Mouse (Mus musculus) heart, postnatal 14 days (tissue): ENCODE data around the gene Pax4. TPM values are rescaled to one million over a fixed set of nuclear protein-coding genes. Genes with fewer than 3 reads are reported as not detected.
A peak's percentile ranks its signal among the peaks of the same experiment; 100 is the strongest.

ENCODE experiments used
- DNase-seq, 2 experiments: peaks; one replicate each; pipeline ENCODE4 v3.0.0; 2021 to 2022
- intact Hi-C: fragments of 180-260 bp; cut with DNase I; formaldehyde crosslinking; loops from one replicate; pipeline ENCODE4 v1.15.1; 2025
- long read RNA-seq, 2 experiments: library from polyadenylated mRNA; stranded (forward); transcript quantifications; one replicate each; pipeline ENCODE4 v2.0.0; 2021
- total RNA-seq, 2 experiments: library from RNA; stranded (reverse); gene quantifications; 2 replicates each; pipeline ENCODE4 v1.2.3; 2021

The Pax4 gene
- not detected for total RNA-seq
- long read RNA-seq, experiment 1, result 0 reads
- long read RNA-seq, experiment 2, result 0 reads

GRCm38 (mm10) chr6:28449253-28449652, at the start of gene Pax4:
TSS of gene Pax4 (minus strand) at chr6:28449353.
- intact Hi-C loops, result no loop called here

DNA sequence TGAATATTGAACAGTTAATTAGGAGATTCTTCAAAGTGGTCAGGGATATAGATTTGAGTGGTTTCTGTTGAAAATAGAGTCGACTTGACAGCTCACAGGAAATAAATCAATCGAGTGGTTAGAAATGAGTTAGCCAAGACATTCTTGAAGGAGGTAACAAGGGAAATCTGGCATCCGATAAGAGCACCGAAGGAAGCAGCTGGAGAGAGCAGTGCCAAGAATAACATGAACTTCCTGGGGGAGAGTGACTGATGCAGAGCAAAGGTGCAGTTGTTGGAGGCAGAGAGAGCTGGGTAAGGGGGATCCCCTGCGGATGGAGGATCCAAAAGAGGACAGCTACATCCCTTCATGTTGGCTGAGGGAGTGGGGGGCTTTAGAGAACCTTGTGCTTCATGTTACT, 48.7 kb upstream of the Pax4 start:
- peak in 1 of 2 experiments; percentile 39 for DNase-seq
- intact Hi-C loops, result no loop called here

More at GRCm38 (mm10) chr6:28449253-28449652, at the start of gene Pax4:
- no peak for DNase-seq

- intact Hi-C loops, result no loop called here
- no peak for DNase-seq
These were observed 42.0 kb upstream of the Pax4 start for GRCm38 (mm10) chr6:28491198-28491597.

DNA sequence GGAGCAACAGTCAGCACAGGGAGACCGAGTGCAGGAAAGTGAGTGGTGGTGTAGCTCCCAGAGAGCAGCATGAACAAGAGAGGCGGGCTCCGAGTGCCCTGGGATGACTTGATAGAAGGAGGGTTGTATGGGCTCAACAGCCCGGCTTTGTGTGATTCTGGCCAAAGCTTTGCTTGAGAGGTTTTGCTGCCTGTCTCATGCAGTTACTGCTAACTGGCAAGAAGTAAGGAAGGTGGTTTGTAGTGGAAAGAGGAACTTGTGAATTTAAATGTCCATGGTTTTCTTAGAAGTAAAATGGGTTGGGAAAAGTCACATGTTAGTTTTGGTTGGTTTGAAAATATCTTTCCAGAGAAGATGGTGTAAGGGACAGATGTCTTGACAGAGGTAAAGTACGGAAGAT, 41.5 kb upstream of the Pax4 start:
- intact Hi-C loops, result no loop called here
- DNase-seq, result no peak

- DNase-seq, result no peak
- intact Hi-C loops, result no loop called here
These were observed 39.2 kb upstream of the Pax4 start for GRCm38 (mm10) chr6:28488204-28488851.

DNA sequence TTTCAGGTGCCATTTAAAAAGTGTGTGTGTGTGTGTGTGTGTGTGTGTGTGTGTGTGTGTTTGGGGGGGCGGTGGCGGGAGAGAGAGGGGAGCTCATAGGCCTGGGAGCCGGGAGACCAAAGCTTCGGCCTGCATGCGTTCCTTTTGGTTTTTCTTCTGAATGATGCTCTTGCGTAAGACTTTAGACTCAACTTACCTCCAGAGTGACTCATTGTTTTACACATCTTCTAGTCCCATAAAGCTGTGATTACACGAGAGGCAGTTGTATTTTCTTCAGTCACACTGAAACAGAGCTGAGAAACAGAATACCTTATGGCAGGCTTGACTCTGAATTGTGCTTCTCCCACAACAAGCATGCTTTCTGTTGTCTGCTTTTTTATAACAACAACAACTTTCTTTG, 37.8 kb upstream of the Pax4 start:
- DNase-seq, result no peak
- intact Hi-C loops, result no loop called here

GRCm38 (mm10) chr6:28486471-28486870, 37.3 kb upstream of the Pax4 start:
- DNase-seq, result no peak
- intact Hi-C loops, result no loop called here

DNA sequence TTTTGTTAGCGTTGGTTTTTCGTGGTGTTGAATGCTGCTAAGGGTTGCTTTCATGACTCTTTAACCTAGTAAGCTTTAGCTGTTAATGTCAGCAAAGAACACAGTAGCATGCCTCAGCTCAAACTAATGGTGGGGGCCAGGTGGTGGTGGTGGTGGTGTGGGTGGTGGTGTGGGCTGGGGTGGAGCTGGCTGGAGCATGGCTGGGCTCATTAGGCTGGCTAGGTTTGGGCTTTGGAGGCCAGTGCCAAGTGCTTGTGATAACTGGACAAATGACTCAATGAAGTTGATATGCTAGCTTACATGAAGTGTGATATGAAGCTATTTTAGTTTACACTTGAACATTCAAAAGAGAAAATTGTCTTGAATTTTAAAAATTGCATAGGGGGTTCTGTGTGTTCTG, 36.9 kb upstream of the Pax4 start:
- DNase-seq, result peak; percentile 37 to 63
- intact Hi-C loops, result no loop called here

DNA sequence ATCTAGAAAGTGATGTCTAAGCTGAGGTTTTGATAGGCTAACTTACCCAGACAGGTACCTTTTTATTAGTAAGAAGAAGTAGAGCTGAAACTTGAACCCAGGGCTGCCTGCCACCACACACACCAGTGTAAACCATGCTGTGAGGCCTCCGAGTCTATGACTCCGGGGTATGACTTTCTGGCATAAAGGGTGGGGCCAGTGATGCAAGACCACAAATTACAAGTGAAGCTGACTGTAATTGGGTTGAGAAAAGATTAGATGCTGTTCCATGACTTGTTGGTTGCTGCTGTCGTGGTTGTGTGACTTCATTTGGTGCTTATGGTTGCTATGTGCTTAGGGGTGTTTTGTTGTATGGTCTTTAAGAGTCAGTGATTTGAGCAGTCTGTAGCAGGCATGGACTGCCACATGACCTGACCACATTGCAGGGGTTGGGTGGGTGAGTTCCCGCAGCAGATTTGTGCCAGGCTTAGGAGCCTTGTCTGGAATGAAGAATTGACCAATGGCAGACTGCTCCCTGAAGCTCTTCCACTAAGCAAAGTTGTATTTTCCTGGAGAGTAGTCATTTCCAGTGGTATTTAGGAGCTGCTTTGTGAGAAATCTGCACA, 33.7 kb upstream of the Pax4 start:
- no peak for DNase-seq
- intact Hi-C loops, result no loop called here

DNA sequence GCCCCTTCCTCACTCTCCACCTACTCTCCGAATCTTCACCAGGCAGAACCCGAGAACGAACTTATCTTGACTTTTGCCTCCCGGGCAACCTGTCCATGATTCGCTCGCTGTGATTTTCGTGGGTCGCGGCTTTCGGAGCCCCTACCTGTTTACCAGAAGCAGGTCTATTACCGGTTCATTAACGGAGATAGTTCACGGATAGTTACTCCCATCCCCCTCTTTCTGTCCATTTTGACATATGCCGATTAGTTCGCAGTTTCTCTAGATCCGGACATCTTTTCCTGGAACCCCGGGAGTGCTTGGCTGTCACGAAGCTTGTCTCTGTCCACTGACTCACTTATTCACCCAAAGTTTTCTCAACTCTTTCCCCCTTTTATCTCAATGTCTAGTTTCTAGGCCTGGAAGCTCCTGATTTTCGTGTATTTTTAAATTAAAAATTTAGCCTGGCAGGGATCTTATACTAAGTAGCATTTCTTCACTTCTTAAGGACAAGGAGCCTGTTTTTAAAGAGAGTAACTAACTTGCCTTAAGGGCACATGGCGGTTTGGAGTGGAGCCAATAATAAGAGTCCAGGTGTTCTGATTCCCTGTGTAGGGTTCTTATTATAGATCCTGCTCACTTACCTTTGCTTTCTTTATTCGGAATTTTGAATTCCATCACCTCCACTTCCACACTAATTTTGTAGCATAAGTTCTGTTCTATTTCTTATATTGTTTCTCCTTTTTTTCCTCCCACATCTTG, 31.8 kb upstream of the Pax4 start:
- no peak for DNase-seq
- intact Hi-C loops, result no loop called here

GRCm38 (mm10) chr6:28479865-28480751, 31.0 kb upstream of the Pax4 start:
- peak; percentile 98 for DNase-seq
- intact Hi-C loops, result loop anchor here (5.0 kb wide), 2 partner anchors 53 to 218 kb away; partner anchors contain the start of genes Fscn3 and Gcc1

DNA sequence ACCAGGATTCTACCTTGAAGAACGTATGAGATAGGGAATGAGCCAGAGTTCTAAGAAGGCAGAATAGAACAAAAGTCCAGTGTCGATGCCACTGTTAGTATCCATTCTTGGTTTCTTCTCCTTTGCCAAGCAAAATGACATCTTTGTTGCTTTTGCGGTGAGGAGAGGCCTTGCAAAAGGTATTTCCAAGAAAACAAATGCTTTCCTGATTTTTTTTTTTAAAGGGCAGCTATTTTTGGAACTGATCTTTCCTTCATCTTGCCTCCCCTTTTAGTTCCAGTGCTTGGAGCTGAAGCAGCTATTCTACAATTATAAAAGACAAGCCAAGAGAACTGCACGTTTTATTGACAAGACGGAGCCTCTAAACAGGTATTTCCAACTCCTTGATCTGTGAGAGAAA, 25.7 kb upstream of the Pax4 start, which contains the start of gene Snd1:
Gene Snd1, plus strand, starts transcription at position 301 of the 400 bp plus-strand sequence.
- DNase-seq, result no peak
- intact Hi-C loops, result loop anchor here (5.0 kb wide), 2 partner anchors 48 to 213 kb away; partner anchors contain the start of genes Fscn3 and Gcc1

- intact Hi-C loops, result no loop called here
- no peak for DNase-seq
These were observed 25.1 kb upstream of the Pax4 start for GRCm38 (mm10) chr6:28474211-28474610.

DNA sequence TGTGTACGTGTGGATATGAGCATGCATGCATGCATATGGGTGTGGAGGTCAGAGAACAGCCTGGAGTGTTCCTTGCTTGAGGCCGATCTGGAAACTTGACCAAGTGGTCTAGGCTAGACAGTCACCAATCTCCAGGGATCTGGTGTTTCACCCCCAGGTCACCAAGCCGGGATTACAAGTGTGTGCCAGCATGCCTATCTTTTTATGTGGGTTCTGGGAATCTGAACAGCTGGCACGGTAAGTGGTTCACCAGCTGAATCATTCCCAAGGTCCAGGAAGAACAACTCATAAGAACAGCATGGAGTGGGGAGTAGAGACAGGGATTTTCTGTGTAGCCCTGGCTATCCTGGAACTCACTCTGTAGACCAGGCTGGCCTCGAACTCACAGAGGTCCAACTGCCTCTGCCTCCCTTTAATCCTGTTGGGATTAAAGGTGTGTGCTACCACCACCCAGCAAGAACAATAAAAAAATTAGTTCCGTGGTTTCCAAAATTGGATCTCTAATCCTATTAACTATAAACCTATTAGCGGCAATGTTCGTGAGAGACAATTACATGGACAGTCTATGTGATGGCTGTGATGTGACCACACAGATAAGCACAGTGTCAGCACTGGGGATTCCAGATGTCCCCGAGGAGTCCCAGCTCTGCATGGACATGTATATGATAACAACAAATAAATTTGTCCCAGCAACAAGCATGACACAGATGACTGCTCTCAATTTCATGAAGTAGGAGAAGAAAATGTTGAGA, 22.3 kb upstream of the Pax4 start:
- no peak for DNase-seq
- intact Hi-C loops, result no loop called here

GRCm38 (mm10) chr6:28470621-28471020, 21.5 kb upstream of the Pax4 start:
- intact Hi-C loops, result no loop called here
- DNase-seq, result no peak

DNA sequence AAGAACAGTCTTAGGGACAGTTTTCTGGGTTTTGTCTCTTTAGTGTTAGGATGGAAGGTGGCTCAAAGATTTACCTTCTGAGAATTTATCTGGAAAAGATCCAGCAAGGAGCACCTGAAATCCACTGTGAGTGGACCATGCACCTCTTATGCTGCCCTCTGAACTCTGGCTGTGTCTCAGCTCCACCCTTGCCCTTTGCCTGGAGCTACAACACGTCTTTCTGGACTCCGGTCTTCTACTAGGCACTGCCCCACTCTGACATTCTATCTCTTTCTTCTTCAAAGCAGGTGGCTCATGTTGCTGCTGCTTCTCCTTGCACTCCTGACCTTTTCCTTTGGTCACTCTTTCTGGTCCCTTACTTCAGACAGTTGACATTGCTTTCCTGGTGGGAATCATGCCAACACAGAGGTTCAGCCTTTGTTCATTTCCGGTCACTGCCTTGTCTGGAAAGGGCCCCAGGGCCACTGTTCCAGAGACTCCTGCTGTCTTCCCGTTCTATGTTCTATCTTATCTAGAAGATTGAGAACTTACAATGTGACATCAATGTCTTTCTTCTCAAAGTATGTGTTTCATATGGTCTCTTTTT, 21.0 kb upstream of the Pax4 start:
- intact Hi-C loops, result no loop called here

DNA sequence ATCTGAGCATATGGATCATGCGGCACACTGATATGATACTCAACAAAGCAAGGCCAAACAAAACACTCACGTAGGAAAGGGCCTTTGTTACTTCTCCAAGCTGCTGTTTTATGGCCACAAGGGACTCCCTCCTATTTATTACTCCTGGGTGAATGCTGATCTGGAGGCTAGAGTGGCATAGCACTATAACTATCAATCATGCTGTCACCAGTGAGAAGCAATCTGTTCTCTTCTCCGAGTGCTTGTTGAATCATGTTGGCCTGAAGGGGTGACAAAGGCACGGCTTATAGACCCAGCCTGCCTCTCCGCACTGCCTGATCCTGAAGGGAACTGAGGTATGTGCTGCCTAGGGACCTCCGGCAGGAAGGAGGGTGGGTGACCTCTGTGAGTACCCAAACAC, 15.5 kb upstream of the Pax4 start:
- intact Hi-C loops, result loop anchor here (5.0 kb wide), 1 partner anchor 202 kb away; no protein-coding TSS in a partner anchor
- DNase-seq, result no peak

More for the DNA sequence above, 21.0 kb upstream of the Pax4 start:
- no peak for DNase-seq

GRCm38 (mm10) chr6:28460534-28460933, 11.4 kb upstream of the Pax4 start:
- peak; percentile 83 for DNase-seq
- intact Hi-C loops, result loop anchor here (1.0 to 5.0 kb wide), 3 partner anchors 121 to 198 kb away; no protein-coding TSS in a partner anchor

- DNase-seq, result no peak
- intact Hi-C loops, result loop anchor here (10.0 kb wide), 1 partner anchor 74 kb away; no protein-coding TSS in a partner anchor
These were observed 10.1 kb upstream of the Pax4 start for GRCm38 (mm10) chr6:28459221-28459668.
